Mouse (Mus musculus) naive thymus-derived CD4-positive, alpha-beta T cell, adult 2 months (primary cell): ENCODE results near the gene Lima1.
"Not testable (repeated sequence)": the region's sequence is repeated elsewhere in the genome, so short reads cannot be mapped to it uniquely, and the experiment has no call there.

Experiments used
- DNase-seq: peaks from one replicate; pipeline ENCODE4 v3.0.0-alpha.2; 2011; ENCODE audit warnings: low read depth

Gene Lima1

GRCm38 (mm10) chr15:99834681-99835080, 40.6 kb downstream of the Lima1 start:
- DNase-seq = no peak

GRCm38 (mm10) chr15:99833648-99834454, 41.4 kb downstream of the Lima1 start:
- DNase-seq = no peak

- DNase-seq = no peak
Measured at GRCm38 (mm10) chr15:99831535-99831934, 43.7 kb downstream of the Lima1 start.

GRCm38 (mm10) chr15:99828061-99828460, 47.2 kb downstream of the Lima1 start:
- no peak for DNase-seq

GRCm38 (mm10) chr15:99826210-99826888, 48.9 kb downstream of the Lima1 start:
- DNase-seq = no peak

GRCm38 (mm10) chr15:99825211-99825610, 50.0 kb downstream of the Lima1 start:
- no peak for DNase-seq

- no peak for DNase-seq
Measured at GRCm38 (mm10) chr15:99823322-99823898, 51.8 kb downstream of the Lima1 start.

GRCm38 (mm10) chr15:99822501-99822900, 52.8 kb downstream of the Lima1 start:
- not testable (repeated sequence) for DNase-seq

GRCm38 (mm10) chr15:99819621-99820279, 55.5 kb downstream of the Lima1 start:
- DNase-seq = no peak

GRCm38 (mm10) chr15:99819109-99819440, 56.2 kb downstream of the Lima1 start:
- DNase-seq = no peak

GRCm38 (mm10) chr15:99818321-99819108, 56.7 kb downstream of the Lima1 start:
- DNase-seq = no peak

- DNase-seq = no peak
Measured at GRCm38 (mm10) chr15:99817343-99818235, 57.7 kb downstream of the Lima1 start.

GRCm38 (mm10) chr15:99815999-99816398, 59.3 kb downstream of the Lima1 start:
- no peak for DNase-seq

GRCm38 (mm10) chr15:99814554-99815260, 60.5 kb downstream of the Lima1 start:
- no peak for DNase-seq

GRCm38 (mm10) chr15:99813639-99814038, 61.6 kb downstream of the Lima1 start:
- no peak for DNase-seq

GRCm38 (mm10) chr15:99812097-99812496, 63.2 kb downstream of the Lima1 start:
- no peak for DNase-seq

- no peak for DNase-seq
Measured at GRCm38 (mm10) chr15:99807776-99808735, 67.2 kb downstream of the Lima1 start.

GRCm38 (mm10) chr15:99806171-99806570, 69.1 kb downstream of the Lima1 start:
- no peak for DNase-seq

- no peak for DNase-seq
Measured at GRCm38 (mm10) chr15:99805673-99806072, 69.6 kb downstream of the Lima1 start.
